Mouse (Mus musculus): Measurements from ENCODE around the gene Ptrh1.

- no peak for TF ChIP-seq CTCF (IDR thresholded peaks at IDR 0.05; ENCODE audit: low read depth)
- TF ChIP-seq EP300 (optimal IDR thresholded peaks at IDR 0.05), result no peak
These were observed 2.8 kb upstream of the Ptrh1 start for GRCm38 (mm10) chr2:32772626-32773279.
